Mouse (Mus musculus) inflammation-experienced regulatory T-cells, adult 6 months (primary cell): Measurements from ENCODE around the gene Rps11. TPM values are rescaled to one million over a fixed set of nuclear protein-coding genes. Genes with fewer than 3 reads are reported as not detected.
"Not testable (repeated sequence)": the region's sequence is repeated elsewhere in the genome, so short reads cannot be mapped to it uniquely, and the experiment has no call there.

Source experiments
- ATAC-seq: one replicate; pipeline ENCODE4 v1.8.0; 2017
- polyA plus RNA-seq, 3 experiments: library from polyadenylated mRNA; unstranded; fragments of 100-300 nt; shearing (Covaris generic); gene quantifications; one replicate each; pipeline ENCODE4 v1.2.1; 2017

The Rps11 gene
- polyA plus RNA-seq, 3 experiments from 2014 or later, result 3,557 to 4,924 (median 4,468) TPM

GRCm38 (mm10) chr7:45107052-45107645, 17.1 kb downstream of the Rps11 start:
- ATAC-seq, result no peak

- no peak for ATAC-seq
Observed at GRCm38 (mm10) chr7:45106441-45106840, 17.8 kb downstream of the Rps11 start.

GRCm38 (mm10) chr7:45105491-45105890, 18.7 kb downstream of the Rps11 start:
- ATAC-seq, result no peak

- ATAC-seq, result no peak
Observed at GRCm38 (mm10) chr7:45104941-45105340, 19.3 kb downstream of the Rps11 start.

GRCm38 (mm10) chr7:45103652-45104180, 20.5 kb downstream of the Rps11 start, which contains the start of gene Fcgrt:
Gene Fcgrt (minus strand): TSS chr7:45103851.
- ATAC-seq, result no peak

GRCm38 (mm10) chr7:45102940-45103585, 21.2 kb downstream of the Rps11 start:
- no peak for ATAC-seq

- no peak for ATAC-seq
Observed at GRCm38 (mm10) chr7:45102441-45102840, 21.8 kb downstream of the Rps11 start.

GRCm38 (mm10) chr7:45100046-45100445, 24.2 kb downstream of the Rps11 start:
- ATAC-seq, result no peak

- no peak for ATAC-seq
Observed at GRCm38 (mm10) chr7:45098541-45099240, 25.5 kb downstream of the Rps11 start.

- no peak for ATAC-seq
Observed at GRCm38 (mm10) chr7:45097479-45097878, 26.8 kb downstream of the Rps11 start.

- not testable (repeated sequence) for ATAC-seq
Observed at GRCm38 (mm10) chr7:45095965-45096364, 28.3 kb downstream of the Rps11 start.

GRCm38 (mm10) chr7:45095367-45095766, 28.9 kb downstream of the Rps11 start:
- ATAC-seq, result no peak

- ATAC-seq, result no peak
Observed at GRCm38 (mm10) chr7:45094121-45094520, 30.1 kb downstream of the Rps11 start.

GRCm38 (mm10) chr7:45093516-45093905, 30.7 kb downstream of the Rps11 start:
- no peak for ATAC-seq

- no peak for ATAC-seq
Observed at GRCm38 (mm10) chr7:45092828-45093515, 31.3 kb downstream of the Rps11 start.

GRCm38 (mm10) chr7:45092048-45092447, 32.2 kb downstream of the Rps11 start, which contains the start of gene Rcn3:
Gene Rcn3 (minus strand): TSS chr7:45092221.
- no peak for ATAC-seq

GRCm38 (mm10) chr7:45091001-45091990, 32.9 kb downstream of the Rps11 start:
- ATAC-seq, result no peak

GRCm38 (mm10) chr7:45090251-45090977, 33.8 kb downstream of the Rps11 start:
- ATAC-seq, result no peak

GRCm38 (mm10) chr7:45088597-45088996, 35.6 kb downstream of the Rps11 start:
- ATAC-seq, result no peak

- no peak for ATAC-seq
Observed at GRCm38 (mm10) chr7:45086084-45086483, 38.2 kb downstream of the Rps11 start.
